Mouse (Mus musculus) CD4-positive, CD25-positive, alpha-beta regulatory T cell, adult 9 weeks (primary cell): Measurements from ENCODE around the gene Capn13. TPM values are rescaled to one million over a fixed set of nuclear protein-coding genes. Genes with fewer than 3 reads are reported as not detected.

Experiments used
- polyA plus RNA-seq: library from polyadenylated mRNA; unstranded; fragments of 100-300 nt; shearing (Covaris generic); gene quantifications from one replicate; pipeline ENCODE4 v1.2.1, GENCODE M21; 2017

Gene Capn13
- not detected for polyA plus RNA-seq

GRCm38 (mm10) chr17:73400862-73401261 lies at the start of gene Capn13:
Gene Capn13, minus strand, starts transcription at chr17:73400866.

